Mouse (Mus musculus): ENCODE data around the gene Psph. TPM values are rescaled to one million over a fixed set of nuclear protein-coding genes. Genes with fewer than 3 reads are reported as not detected.
"Not testable (repeated sequence)": the region's sequence is repeated elsewhere in the genome, so short reads cannot be mapped to it uniquely, and the experiment has no call there.

Psph gene
- polyA plus RNA-seq (2015; fragmentation: Nextera tagmentation; extraction: Ambion mirVana): 35.5 and 38.1 TPM in 2 replicates

DNA sequence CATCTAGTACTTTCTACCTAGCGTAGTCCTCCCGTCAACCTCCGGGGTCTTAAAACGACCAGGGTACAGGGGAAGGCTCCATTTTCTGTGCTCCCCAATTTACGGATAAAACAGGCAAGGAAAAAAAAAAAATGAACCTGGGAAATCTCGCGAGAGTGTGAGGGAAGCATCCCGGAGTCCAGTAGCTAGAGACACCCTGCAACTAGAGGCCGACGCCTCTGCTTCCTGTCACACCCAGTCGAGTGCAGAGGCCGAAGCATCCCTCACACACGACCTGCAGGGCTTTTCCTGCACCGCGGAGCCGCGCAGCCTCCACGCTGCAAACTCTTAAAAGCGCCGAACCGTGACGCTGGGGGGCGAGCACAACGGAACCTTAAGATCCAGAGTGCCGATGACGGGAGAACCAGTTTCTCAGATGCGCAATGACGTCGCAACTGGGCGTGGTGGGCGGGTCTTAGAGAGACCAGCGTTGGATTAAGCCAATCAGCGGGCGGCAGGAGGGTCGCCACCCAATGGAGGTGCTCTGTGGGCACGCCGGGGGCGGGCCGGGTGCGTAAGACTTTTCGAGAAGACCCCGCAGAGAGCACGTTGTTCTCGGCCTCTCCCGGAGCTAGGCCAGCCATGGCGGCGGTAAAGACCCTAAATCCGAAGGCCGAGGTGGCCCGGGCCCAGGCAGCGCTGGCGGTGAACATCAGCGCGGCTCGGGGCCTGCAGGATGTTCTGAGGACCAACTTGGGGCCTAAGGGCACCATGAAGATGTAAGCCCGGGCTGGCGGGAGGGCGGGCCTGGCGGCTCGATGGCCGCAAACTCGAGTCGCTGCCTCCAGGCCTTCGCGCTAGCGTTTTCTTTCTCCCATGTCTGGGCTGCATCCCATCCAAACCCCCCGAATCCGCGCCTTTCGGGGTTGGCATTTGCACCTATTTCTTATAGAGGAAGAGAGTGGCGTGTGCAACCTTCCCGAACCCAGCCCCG is at the start of gene Psph:
TSS of gene Psph (minus strand) at position 632 of the 973 bp plus-strand sequence.
- Histone ChIP-seq H3K4me1 (peaks cover 17% of the 10 kb centered on the region), H3K4me3 (peak within 1 kb of the TSS; percentile 76), H3K9me3 (no peaks in the 10 kb centered on the region), H3K27me3 (no peaks in the 10 kb centered on the region), H3K27ac (peak within 1 kb of the TSS; percentile 100), H3K4me2 (peak within 1 kb of the TSS; percentile 57), H3K36me3 (peaks cover 32% of the 10 kb centered on the region), H3K9ac (peak within 1 kb of the TSS; percentile 90)
- ATAC-seq (ENCODE audit: insufficient number of reproducible peaks, low FRiP score, low TSS enrichment, low read depth): peak; percentile 99
- under 1% methylated on average over 73 of the region's 73 CpGs for WGBS

DNA sequence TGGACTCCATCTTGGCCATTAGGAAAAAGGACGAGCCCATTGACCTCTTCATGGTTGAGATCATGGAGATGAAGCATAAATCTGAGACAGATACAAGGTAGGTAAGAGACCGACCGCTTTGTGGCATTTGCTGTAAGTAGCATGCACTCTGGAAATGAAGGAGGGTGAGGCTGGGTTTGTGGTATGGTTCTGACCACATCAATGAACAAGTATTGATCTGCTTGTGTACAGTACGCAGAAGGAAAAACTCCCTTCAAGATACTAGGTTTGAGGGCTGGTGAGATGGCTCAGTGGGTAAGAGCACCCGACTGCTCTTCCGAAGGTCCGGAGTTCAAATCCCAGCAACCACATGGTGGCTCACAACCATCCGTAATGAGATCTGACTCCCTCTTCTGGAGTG is 3.3 kb upstream of the Psph start:
- H3K9ac ChIP-seq; H3K27ac ChIP-seq; ATAC-seq (ENCODE audit: insufficient number of reproducible peaks, low FRiP score, low TSS enrichment, low read depth); H3K9me3 ChIP-seq; H3K27me3 ChIP-seq; H3K4me2 ChIP-seq; H3K4me3 ChIP-seq: not testable (repeated sequence)
- 89% methylated on average over 8 of the region's 8 CpGs for WGBS
- H3K36me3 ChIP-seq: peaks cover 57% of the 10 kb centered on the region
- H3K4me1 ChIP-seq: peaks cover 17% of the 10 kb centered on the region

DNA sequence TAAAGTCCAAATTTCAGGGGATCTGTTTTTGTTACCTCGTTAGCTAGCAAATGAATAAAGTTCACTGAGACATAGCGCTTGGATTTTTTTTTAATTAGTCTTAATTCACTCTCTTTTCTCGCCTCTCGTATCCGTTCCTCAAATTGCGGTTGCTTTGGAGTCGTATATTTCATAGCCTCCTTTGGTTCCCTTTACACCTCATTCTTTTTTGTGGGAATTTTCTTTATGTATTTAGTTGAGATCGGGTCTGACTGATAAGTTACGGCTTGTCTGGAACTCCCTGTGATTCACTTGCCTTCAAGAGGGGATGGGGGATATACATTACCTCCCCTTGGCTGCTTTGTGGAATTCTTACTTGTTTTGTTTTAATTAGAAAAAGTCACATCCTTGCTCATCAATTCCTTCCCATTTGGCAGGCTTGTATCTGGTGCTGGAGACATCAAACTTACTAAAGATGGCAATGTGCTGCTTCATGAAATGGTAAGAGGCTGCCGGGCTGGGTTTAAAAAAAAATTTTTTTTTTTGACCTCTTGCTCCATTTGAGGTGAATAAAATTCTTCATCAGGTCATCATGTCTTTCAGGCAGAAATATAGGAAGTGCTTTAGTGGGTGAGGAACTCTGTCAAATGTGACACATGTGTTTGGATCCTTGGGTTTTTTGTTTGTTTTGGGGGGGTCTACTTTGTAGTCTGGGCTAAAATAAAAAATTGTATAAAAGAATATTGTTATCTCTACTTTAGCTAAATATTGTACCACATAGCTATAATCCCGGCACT is 757 bp upstream of the Psph start:
- H3K27me3 ChIP-seq: no peaks in the 10 kb centered on the region
- no peaks in the 10 kb centered on the region for H3K9me3 ChIP-seq
- peaks cover 41% of the 10 kb centered on the region for H3K36me3 ChIP-seq
- H3K4me3 ChIP-seq: peak overlapping the region; percentile 76
- H3K4me2 ChIP-seq: peak overlapping the region; percentile 57
- peaks cover 17% of the 10 kb centered on the region for H3K4me1 ChIP-seq
- WGBS: 10% methylated on average over 11 of the region's 11 CpGs
- H3K27ac ChIP-seq: peak overlapping the region; percentile 85; the same call in 1 of the 2 replicates
- H3K9ac ChIP-seq: peak overlapping the region; percentile 90
- no peak for ATAC-seq (ENCODE audit: insufficient number of reproducible peaks, low FRiP score, low TSS enrichment, low read depth)

DNA sequence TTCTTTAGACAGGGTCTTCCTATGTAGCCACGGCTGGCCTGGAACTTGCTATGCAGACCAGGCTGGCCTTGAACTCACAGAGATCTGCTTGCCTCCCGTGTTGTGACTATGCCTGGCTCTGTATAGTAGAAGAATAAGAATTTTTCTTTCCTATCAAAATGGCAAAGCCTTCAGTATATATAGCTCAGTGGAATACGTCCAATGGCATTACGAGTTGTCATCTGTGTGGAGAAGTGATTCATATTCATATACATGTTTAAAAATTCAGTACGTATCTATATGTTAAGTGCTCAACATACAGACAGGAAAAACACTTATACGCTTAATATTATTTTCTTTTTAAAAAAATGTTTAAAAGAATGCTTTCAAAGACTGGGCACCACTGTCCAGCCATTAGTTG is 1.1 kb downstream of the Psph start:
- Histone ChIP-seq H3K4me2 (peak overlapping the region; percentile 51), H3K27ac (peak overlapping the region; percentile 100), H3K9ac (peak overlapping the region; percentile 68), H3K36me3 (peaks cover 25% of the 10 kb centered on the region), H3K4me3 (peak overlapping the region; percentile 76), H3K9me3 (no peaks in the 10 kb centered on the region), H3K4me1 (peaks cover 17% of the 10 kb centered on the region), H3K27me3 (no peaks in the 10 kb centered on the region)
- WGBS: 75% methylated on average over 6 of the region's 6 CpGs
- no peak for ATAC-seq (ENCODE audit: insufficient number of reproducible peaks, low FRiP score, low TSS enrichment, low read depth)

DNA sequence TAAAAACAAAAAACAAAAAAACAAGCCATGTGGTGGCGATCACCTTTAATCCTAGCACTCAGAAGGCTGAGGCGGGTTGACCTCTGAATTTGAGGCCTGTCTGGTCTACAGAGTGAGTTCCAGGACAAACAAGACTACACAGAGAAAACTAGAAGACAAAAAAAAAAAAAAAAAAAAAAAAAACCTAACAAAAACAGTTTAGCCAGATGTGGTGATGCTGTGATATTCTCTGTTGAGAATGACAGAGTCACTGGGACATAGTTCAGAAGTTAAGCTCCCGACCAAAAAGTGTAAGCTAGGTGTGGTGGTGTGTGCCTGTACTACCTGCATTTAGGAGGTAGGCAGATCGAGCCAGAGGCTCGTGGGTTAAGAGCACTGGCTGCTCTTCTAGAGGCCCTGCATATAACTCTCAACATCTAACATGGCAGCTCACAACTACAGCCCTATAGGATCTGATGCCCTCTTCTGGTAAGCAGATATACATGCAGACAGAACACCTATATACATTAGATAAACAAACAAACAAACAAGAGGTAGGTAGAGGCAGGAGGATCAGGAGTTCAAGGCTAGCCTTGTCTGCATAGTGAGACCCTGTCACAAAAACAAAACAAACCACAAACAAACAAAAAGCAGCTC is 1.9 kb downstream of the Psph start:
- Histone ChIP-seq H3K36me3 (peaks cover 19% of the 10 kb centered on the region), H3K27me3 (no peaks in the 10 kb centered on the region), H3K4me2 (no peak overlapping the region), H3K9ac (no peak overlapping the region), H3K9me3 (no peaks in the 10 kb centered on the region), H3K4me1 (peaks cover 17% of the 10 kb centered on the region), H3K27ac (no peak overlapping the region), H3K4me3 (no peak overlapping the region)
- no peak for ATAC-seq (ENCODE audit: insufficient number of reproducible peaks, low FRiP score, low TSS enrichment, low read depth)
- 88% methylated on average over 5 of the region's 5 CpGs for WGBS

DNA sequence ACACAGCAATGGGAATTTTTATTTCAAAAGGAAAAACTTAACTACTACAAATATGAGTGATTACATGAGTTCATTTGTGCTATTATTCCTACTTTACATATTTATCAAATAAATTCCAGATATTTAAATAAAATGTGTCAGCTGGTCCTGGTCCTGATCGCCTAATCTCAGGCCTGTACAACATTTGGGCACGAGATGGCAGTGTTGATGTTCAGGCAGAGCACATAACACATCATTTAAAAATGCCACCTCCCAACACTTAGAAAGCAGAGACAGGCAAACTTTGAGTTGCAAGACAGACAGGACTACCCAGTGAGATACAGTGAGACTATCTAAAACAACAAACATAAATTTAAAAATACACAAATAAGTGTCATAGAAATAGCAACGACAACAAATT is 5.0 kb downstream of the Psph start:
- peaks cover 13% of the 10 kb centered on the region for H3K4me1 ChIP-seq
- H3K27ac ChIP-seq: no peak overlapping the region
- no peak overlapping the region for H3K4me2 ChIP-seq
- no peak overlapping the region for H3K9ac ChIP-seq
- WGBS: 48% methylated on average over 3 of the region's 3 CpGs
- H3K36me3 ChIP-seq: no peaks in the 10 kb centered on the region
- ATAC-seq (ENCODE audit: insufficient number of reproducible peaks, low FRiP score, low TSS enrichment, low read depth): no peak
- H3K4me3 ChIP-seq: no peak overlapping the region
- H3K9me3 ChIP-seq: no peaks in the 10 kb centered on the region
- no peaks in the 10 kb centered on the region for H3K27me3 ChIP-seq

- Histone ChIP-seq H3K36me3 (no peaks in the 10 kb centered on the region), H3K4me1 (peaks cover 9% of the 10 kb centered on the region; the same call in 1 of the 2 replicates), H3K27me3 (no peaks in the 10 kb centered on the region), H3K4me2 (no peak overlapping the region), H3K9me3 (no peaks in the 10 kb centered on the region), H3K4me3 (no peak overlapping the region), H3K27ac (no peak overlapping the region), H3K9ac (no peak overlapping the region)
- no peak for ATAC-seq (ENCODE audit: insufficient number of reproducible peaks, low FRiP score, low TSS enrichment, low read depth)
- 84% methylated on average over 3 of the region's 3 CpGs for WGBS
Measured at GRCm38 (mm10) chr5:129780131-129780530, 7.1 kb downstream of the Psph start.

DNA sequence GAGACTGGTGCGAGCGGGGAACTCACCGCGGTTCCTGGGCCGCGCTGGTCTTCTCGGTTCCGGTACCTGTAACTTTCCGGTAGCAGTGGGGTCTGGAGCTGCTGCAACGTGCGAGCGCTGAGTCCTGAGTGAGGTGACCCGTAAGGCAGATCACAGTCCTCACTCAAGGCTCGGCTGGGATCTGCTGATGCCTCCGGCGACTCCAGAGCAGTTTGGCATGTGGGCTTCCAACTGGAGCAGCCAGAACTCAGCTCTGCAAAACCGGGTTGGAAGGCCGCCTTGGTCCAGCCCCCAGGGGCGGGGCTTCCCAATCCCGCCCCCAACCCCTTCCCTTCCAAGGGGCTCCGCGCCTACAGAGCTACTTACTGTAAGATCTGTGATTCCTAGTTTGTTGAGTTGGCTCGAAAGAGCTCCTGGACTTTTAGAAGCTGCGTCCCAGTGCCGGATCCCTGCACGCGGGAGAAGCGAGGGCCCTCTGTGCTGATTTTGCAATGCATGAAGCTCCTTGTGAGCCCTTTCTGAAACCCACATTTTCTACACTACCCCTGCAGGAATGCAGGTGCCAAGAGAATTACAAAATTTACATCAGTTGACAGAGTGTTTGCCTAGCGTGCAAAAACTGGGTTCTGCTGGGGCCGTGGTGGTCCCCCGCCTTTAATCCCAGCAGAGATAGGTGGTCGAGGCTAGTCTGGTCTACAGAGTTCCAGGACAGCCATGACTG is 8.1 kb downstream of the Psph start:
- H3K27ac ChIP-seq: peak overlapping the region; percentile 55
- H3K27me3 ChIP-seq: no peaks in the 10 kb centered on the region
- no peaks in the 10 kb centered on the region for H3K36me3 ChIP-seq
- H3K9me3 ChIP-seq: no peaks in the 10 kb centered on the region
- WGBS: under 1% methylated on average over 32 of the region's 32 CpGs
- peaks cover 9% of the 10 kb centered on the region; the same call in 1 of the 2 replicates for H3K4me1 ChIP-seq
- H3K9ac ChIP-seq: peak overlapping the region; percentile 33
- peak overlapping the region; percentile 83 for H3K4me2 ChIP-seq
- ATAC-seq (ENCODE audit: insufficient number of reproducible peaks, low FRiP score, low TSS enrichment, low read depth): peak; percentile 87
- H3K4me3 ChIP-seq: peak overlapping the region; percentile 62

DNA sequence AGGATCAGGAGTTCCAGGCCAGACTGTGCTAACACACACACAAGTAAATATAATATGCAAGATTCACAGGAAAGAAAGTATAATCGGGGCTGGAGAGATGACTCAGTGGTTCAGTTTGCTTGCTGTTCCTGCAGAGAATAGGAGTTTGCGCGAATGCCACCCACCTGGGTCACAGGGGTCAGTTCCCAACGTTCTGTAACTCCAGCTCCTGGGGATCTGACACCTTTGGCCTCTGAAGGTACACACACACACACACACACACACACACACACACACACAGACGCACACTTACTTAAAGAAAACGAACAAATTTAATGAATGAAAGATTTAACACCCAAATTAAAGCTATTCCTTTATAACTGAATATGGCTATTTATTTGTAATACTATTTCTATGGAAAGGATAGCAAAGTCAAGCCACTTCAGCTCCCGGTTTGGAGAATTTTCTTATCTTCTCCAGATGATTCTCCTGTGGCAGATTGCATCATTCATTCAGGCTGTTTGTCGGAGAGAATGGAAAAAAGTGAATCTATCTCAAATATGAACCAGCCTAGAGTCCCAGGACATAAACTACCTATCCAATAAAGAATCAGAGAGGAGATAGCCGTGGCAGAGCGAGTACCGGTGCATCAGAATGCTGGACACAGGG is 8.8 kb downstream of the Psph start:
- WGBS: 36% methylated on average over 11 of the region's 11 CpGs
- H3K27ac ChIP-seq: no peak overlapping the region; the same call in 1 of the 2 replicates
- no peak for ATAC-seq (ENCODE audit: insufficient number of reproducible peaks, low FRiP score, low TSS enrichment, low read depth)

DNA sequence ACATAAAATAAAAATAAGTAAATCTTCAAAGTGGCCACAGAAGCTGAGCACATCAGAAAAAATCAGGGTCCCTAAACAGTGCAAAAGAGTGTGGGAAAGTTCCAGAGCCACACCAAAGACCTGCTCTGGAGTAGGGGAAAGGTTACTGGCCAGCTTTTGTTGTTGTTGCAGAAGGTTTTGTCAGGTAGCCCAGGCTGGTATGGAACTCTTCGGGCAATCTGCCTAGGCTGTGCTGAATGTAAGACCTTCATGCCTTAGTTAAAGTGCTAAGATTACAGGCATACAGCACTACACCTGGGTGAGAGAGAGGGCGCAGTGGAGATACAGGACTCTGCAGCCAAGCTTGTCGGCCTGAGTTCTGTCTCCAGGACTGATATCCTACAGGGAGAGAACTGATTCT is 12.6 kb downstream of the Psph start:
- Histone ChIP-seq H3K36me3 (peaks cover 18% of the 10 kb centered on the region; the same call in 1 of the 2 replicates), H3K27me3 (no peaks in the 10 kb centered on the region), H3K9ac (no peak overlapping the region), H3K4me2 (no peak overlapping the region), H3K4me1 (peaks cover 5% of the 10 kb centered on the region; the same call in 1 of the 2 replicates), H3K9me3 (no peaks in the 10 kb centered on the region), H3K27ac (no peak overlapping the region), H3K4me3 (no peak overlapping the region)
- ATAC-seq (ENCODE audit: insufficient number of reproducible peaks, low FRiP score, low TSS enrichment, low read depth): no peak
- 77% methylated on average over 3 of the region's 3 CpGs for WGBS

More for the DNA sequence above, 8.8 kb downstream of the Psph start:
- H3K4me3 ChIP-seq: peak overlapping the region; percentile 62
- H3K4me2 ChIP-seq: peak overlapping the region; percentile 83
- H3K4me1 ChIP-seq: peaks cover 9% of the 10 kb centered on the region; the same call in 1 of the 2 replicates
- H3K36me3 ChIP-seq: no peaks in the 10 kb centered on the region
- H3K27me3 ChIP-seq: no peaks in the 10 kb centered on the region
- peak overlapping the region; percentile 33 for H3K9ac ChIP-seq
- H3K9me3 ChIP-seq: no peaks in the 10 kb centered on the region

All from limb, embryonic 15.5 days (tissue).